Mouse (Mus musculus) liver, postnatal 0 days (tissue): ENCODE measurements around the gene Mpeg1.

Experiments used
- CTCF ChIP-seq: sonication (generic); IDR thresholded peaks from 2 replicates; pipeline ENCODE4 v1.5.1; 2016; ENCODE audit warnings: antibody characterized with exemption, low read depth
- EP300 ChIP-seq: IDR thresholded peaks from 2 replicates; pipeline ENCODE4 v1.6.1; 2016; ENCODE audit warnings: antibody characterized with exemption, low read depth, mild to moderate bottlenecking

DNA sequence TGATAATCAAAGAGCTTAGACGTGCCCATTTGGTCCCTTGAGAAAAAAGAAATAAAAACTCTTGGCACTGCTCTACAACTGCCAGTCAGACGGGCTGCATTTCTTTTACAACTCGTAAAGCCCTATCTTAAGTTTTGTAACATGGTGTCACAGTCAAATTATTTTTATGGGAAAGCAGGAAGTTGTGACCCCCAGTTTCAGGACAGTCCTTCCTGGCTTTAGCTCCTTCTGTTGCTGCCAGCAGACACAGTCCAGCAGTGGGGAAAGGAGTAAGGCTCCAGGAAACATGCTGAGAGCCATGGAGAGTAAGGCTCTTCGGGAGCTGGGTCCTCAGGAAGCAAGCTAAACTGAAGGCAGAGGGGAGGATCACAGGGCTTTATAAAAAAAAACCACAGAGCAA lies 23.2 kb downstream of the Mpeg1 start:
- TF ChIP-seq EP300 (0 out of 2 replicates have a peak, but pooled peaks have one; percentile 7), CTCF (no peak)
